Mouse (Mus musculus): Measurements from ENCODE around the gene Card10.
A peak's percentile ranks its signal among the peaks of the same experiment; 100 is the strongest.

DNA sequence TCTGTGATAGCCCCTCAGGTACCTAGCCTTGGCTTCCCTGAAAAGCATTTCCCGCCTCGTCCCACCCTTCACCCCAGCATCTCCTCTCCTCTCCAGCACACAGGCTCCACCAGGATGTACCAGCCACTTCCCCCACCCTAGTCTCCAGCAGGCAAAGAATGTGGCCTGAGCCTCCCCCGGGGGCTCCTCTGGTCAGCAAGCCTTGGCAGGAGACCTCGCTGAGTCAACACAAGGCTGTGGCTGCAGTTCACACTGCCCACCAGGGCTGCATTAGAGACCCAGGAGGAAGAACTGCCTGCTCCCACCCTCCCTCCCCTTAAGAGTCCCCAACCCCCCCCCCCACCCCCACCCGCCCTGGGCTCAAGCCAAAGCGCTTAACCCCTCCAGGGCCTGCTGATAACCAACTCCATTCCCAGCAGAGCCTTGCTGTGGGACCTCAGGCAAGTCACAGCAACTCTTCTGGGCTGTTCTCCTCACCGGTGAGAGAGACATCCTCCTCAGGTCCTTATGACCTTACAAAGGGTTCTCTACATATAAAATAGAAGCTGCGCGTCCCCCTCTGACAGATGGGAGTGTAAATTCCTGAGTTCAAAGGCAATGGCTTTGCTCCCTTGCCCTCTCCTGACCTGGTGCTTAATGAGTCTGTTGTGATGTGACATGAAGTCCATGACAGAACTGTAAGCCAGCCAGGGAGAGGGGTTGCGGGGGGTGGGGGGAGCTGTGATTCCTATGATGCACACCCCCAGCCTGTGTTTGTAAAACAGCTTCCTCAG, 31.6 kb upstream of the Card10 start:
- 0 out of 2 replicates have a peak, but pooled peaks have one; percentile 1 for TF ChIP-seq CTCF (IDR thresholded peaks at IDR 0.05; ENCODE audit: low read depth)
- TF ChIP-seq EP300 (IDR thresholded peaks at IDR 0.05; ENCODE audit: low read depth) = no peak
